Mouse (Mus musculus) bone marrow macrophage, adult 2 months (primary cell): ENCODE results near the gene Slc4a4.

Experiments used
- CTCF ChIP-seq: IDR thresholded peaks from 2 replicates; pipeline ENCODE4 v1.5.1; 2012; ENCODE audit warnings: low read depth, mild to moderate bottlenecking, low read length, moderate library complexity
- POLR2A ChIP-seq: IDR thresholded peaks from 2 replicates; pipeline ENCODE4 v1.6.1; 2012; ENCODE audit warnings: mild to moderate bottlenecking, low read depth, low read length, borderline replicate concordance

DNA sequence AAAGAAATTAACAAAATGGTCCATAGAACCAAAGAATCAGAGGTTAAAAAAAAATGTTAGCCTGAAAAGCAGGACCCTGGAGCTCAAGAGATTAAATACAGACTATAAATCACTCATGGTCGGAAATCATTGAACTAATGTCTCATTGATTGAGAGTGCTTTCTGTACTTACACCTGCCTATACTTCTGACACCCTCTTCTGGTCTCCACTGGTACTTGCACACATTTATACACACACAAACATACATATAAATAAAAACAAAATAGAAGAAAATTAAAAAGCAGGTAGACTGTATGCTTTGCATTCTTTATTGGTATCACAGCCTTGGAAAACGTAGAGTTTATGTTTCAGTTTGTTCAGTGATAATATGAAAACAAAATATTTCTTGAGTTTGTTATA is 341.3 kb downstream of the Slc4a4 start:
- no peak for TF ChIP-seq CTCF
- TF ChIP-seq POLR2A = no peak
